Mouse (Mus musculus) adipose tissue, adult 10 weeks (tissue): Measurements from ENCODE around the gene Ly6g6e. TPM values are rescaled to one million over a fixed set of nuclear protein-coding genes. Genes with fewer than 3 reads are reported as not detected.

Experiments
- polyA plus RNA-seq: library from polyadenylated mRNA; stranded (reverse); fragments of 350-450 nt; fragmentation: Illumina TruSeq; extraction: RNeasy Lipid Tissue Mini Kit (QIAGEN cat#74804); gene quantifications from one replicate; pipeline ENCODE4 v1.2.3, GENCODE M21; 2014; ENCODE audit warnings: low read depth, low replicate concordance

Gene Ly6g6e
- polyA plus RNA-seq, result 8.2 TPM

GRCm38 (mm10) chr17:35076507-35077176, at the start of gene Ly6g6e:
TSS of gene Ly6g6e (plus strand) at chr17:35076902.

GRCm38 (mm10) chr17:35027277-35028068, 49.2 kb upstream of the Ly6g6e start, which contains the start of gene Sapcd1:
TSS of gene Sapcd1 (minus strand) at chr17:35028016.

GRCm38 (mm10) chr17:35046681-35047455, 29.8 kb upstream of the Ly6g6e start, which contains the start of gene Msh5:
TSS of gene Msh5 (minus strand) at chr17:35046745.

GRCm38 (mm10) chr17:35049561-35050016, 27.1 kb upstream of the Ly6g6e start, which contains the start of gene Clic1:
TSS of gene Clic1 (plus strand) at chr17:35049966.

GRCm38 (mm10) chr17:35058911-35059892, 17.5 kb upstream of the Ly6g6e start, which contains the start of gene Ddah2:
TSS of gene Ddah2 (plus strand) at chr17:35059035.

GRCm38 (mm10) chr17:35064951-35065947, 11.5 kb upstream of the Ly6g6e start, which contains the start of gene Ly6g6c:
TSS of gene Ly6g6c (plus strand) at chr17:35065388.

GRCm38 (mm10) chr17:35066084-35066483, 10.6 kb upstream of the Ly6g6e start, which contains the start of gene Mpig6b:
TSS of gene Mpig6b (minus strand) at chr17:35066184.

GRCm38 (mm10) chr17:35077786-35078233, 1.1 kb downstream of the Ly6g6e start, which contains the start of gene Ly6g6d:
TSS of gene Ly6g6d (minus strand) at chr17:35078065.

GRCm38 (mm10) chr17:35085208-35085865, 8.6 kb downstream of the Ly6g6e start, which contains the start of gene Ly6g6f:
TSS of gene Ly6g6f (minus strand) at chr17:35085610.

GRCm38 (mm10) chr17:35088825-35089644, 12.3 kb downstream of the Ly6g6e start, which contains the start of gene Abhd16a:
TSS of gene Abhd16a (plus strand) at chr17:35089263.

GRCm38 (mm10) chr17:35108097-35108496, 31.4 kb downstream of the Ly6g6e start, which contains the start of gene Ly6g5c:
TSS of gene Ly6g5c (plus strand) at chr17:35108279.

GRCm38 (mm10) chr17:35115046-35116019, 38.6 kb downstream of the Ly6g6e start, which contains the start of gene Ly6g5b:
TSS of gene Ly6g5b (minus strand) at chr17:35115428.

GRCm38 (mm10) chr17:35121143-35121799, 44.6 kb downstream of the Ly6g6e start, which contains the start of gene Gpank1:
TSS of gene Gpank1 (plus strand) at chr17:35121455.

GRCm38 (mm10) chr17:35121871-35122303, 45.2 kb downstream of the Ly6g6e start, which contains the start of gene Csnk2b:
TSS of gene Csnk2b (minus strand) at chr17:35122053.

GRCm38 (mm10) chr17:35126206-35126611, 49.5 kb downstream of the Ly6g6e start, which contains the start of gene D17H6S53E:
TSS of gene D17H6S53E (plus strand) at chr17:35126373.

